Mouse (Mus musculus) MEL (cell line): ENCODE measurements at regions not wholly inside any gene's neighbourhood (a gene's known extent, or its start where the extent isn't known, plus 50 kb on each side); places are given as distances from the start of the nearest gene placed in this dataset.

Experiments
- DNase-seq: peaks from one replicate; pipeline ENCODE4 v3.0.0; 2011; ENCODE audit warnings: low read depth, low spot score
- H3K27ac ChIP-seq: 2 replicates; pipeline ENCODE4 v1.5.1; 2012; ENCODE audit warnings: low read depth, mild to moderate bottlenecking, control low read depth, low read length, moderate library complexity; ENCODE audit not compliant: control insufficient read depth
- H3K27me3 ChIP-seq, 2 experiments: fragments of 150-350 bp in 1 of 2; sonication (generic) in 1 of 2; 2 replicates each; pipeline ENCODE4 v1.6.1; 2012; ENCODE audit warnings: low read length in 2 of 2, mild to moderate bottlenecking in 2 of 2, improper control_type of control experiment in 1 of 2, moderate library complexity in 1 of 2; ENCODE audit not compliant: insufficient read depth in 2 of 2, control insufficient read depth in 1 of 2
- H3K36me3 ChIP-seq, 2 experiments: 2 replicates each; pipeline ENCODE4 v1.6.1; 2012 to 2014; ENCODE audit warnings: low read length in 2 of 2, improper control_type of control experiment in 1 of 2, inconsistent platforms in 1 of 2, mild to moderate bottlenecking in 1 of 2; ENCODE audit not compliant: insufficient read depth in 2 of 2, control insufficient read depth in 1 of 2
- H3K4me1 ChIP-seq, 2 experiments: fragments of 150-350 bp in 1 of 2; sonication (generic) in 1 of 2; 2 replicates each; pipeline ENCODE4 v1.6.1; 2012; ENCODE audit warnings: low read length in 2 of 2, improper control_type of control experiment in 1 of 2, mild to moderate bottlenecking in 1 of 2; ENCODE audit not compliant: insufficient read depth in 2 of 2, control insufficient read depth in 1 of 2
- H3K4me3 ChIP-seq, 2 experiments: fragments of 150-350 bp in 1 of 2; sonication (generic) in 1 of 2; 2 replicates each; pipeline ENCODE4 v1.5.1; 2012; ENCODE audit warnings: low read depth in 2 of 2, low read length in 2 of 2, mild to moderate bottlenecking in 2 of 2, moderate library complexity in 2 of 2, control low read depth in 1 of 2, improper control_type of control experiment in 1 of 2; ENCODE audit not compliant: control insufficient read depth in 1 of 2, insufficient read depth in 1 of 2
- H3K79me2 ChIP-seq: 2 replicates; pipeline ENCODE4 v1.6.1; 2012; ENCODE audit warnings: mild to moderate bottlenecking, low read length, moderate library complexity; ENCODE audit not compliant: control insufficient read depth, poor library complexity, insufficient read depth
- H3K9ac ChIP-seq: 2 replicates; pipeline ENCODE4 v1.6.1; 2012; ENCODE audit warnings: low read depth, mild to moderate bottlenecking, control low read depth, low read length, moderate library complexity; ENCODE audit not compliant: control insufficient read depth, poor library complexity, severe bottlenecking
- H3K9me3 ChIP-seq: fragments of 150-350 bp; sonication (generic); replicated peaks from 2 replicates; pipeline ENCODE4 v1.6.1; 2012; ENCODE audit warnings: mild to moderate bottlenecking, low read length, improper control_type of control experiment, moderate library complexity; ENCODE audit not compliant: insufficient read depth
- CTCF ChIP-seq, 3 experiments: IDR thresholded peaks in 2 of 3; conservative IDR thresholded peaks in 1 of 3; 2 replicates each; pipeline ENCODE4 v1.5.1; 2011 to 2012; ENCODE audit warnings: low read length in 3 of 3, low read depth in 2 of 3, mild to moderate bottlenecking in 2 of 3, improper control_type of control experiment in 1 of 3, inconsistent platforms in 1 of 3, mixed read lengths in 1 of 3, moderate library complexity in 1 of 3; ENCODE audit not compliant: control insufficient read depth in 1 of 3, insufficient read depth in 1 of 3, poor library complexity in 1 of 3, severe bottlenecking in 1 of 3
- ETS1 ChIP-seq: IDR thresholded peaks from 2 replicates; pipeline ENCODE4 v1.6.1; 2012; ENCODE audit warnings: low read depth, mild to moderate bottlenecking, inconsistent platforms, low read length, improper control_type of control experiment, moderate library complexity
- HCFC1 ChIP-seq: IDR thresholded peaks from 2 replicates; pipeline ENCODE4 v1.6.1; 2012; ENCODE audit warnings: low read depth, mild to moderate bottlenecking, inconsistent platforms, low read length, improper control_type of control experiment, moderate library complexity
- KAT2A ChIP-seq: conservative IDR thresholded peaks from 2 replicates; pipeline ENCODE4 v1.6.1; 2012; ENCODE audit warnings: low read depth, low read length, improper control_type of control experiment, inconsistent platforms
- MAX ChIP-seq: IDR thresholded peaks from 2 replicates; pipeline ENCODE4 v1.6.1; 2011; ENCODE audit warnings: low read length, improper control_type of control experiment
- MXI1 ChIP-seq: IDR thresholded peaks from 2 replicates; pipeline ENCODE4 v1.6.1; 2011; ENCODE audit warnings: mild to moderate bottlenecking, low read depth, low read length, improper control_type of control experiment
- MYC ChIP-seq: IDR thresholded peaks from 2 replicates; pipeline ENCODE4 v1.6.1; 2011; ENCODE audit warnings: low read depth, mild to moderate bottlenecking, low read length, improper control_type of control experiment, moderate library complexity
- NRF1 ChIP-seq: IDR thresholded peaks from 2 replicates; pipeline ENCODE4 v1.6.1; 2014; ENCODE audit warnings: low read depth, mild to moderate bottlenecking, inconsistent platforms, low read length, improper control_type of control experiment, moderate library complexity; ENCODE audit not compliant: poor library complexity, insufficient read depth, severe bottlenecking
- RAD21 ChIP-seq: IDR thresholded peaks from 2 replicates; pipeline ENCODE4 v1.6.1; 2011; ENCODE audit warnings: mild to moderate bottlenecking, low read depth, low read length, improper control_type of control experiment
- SIN3A ChIP-seq: IDR thresholded peaks from 2 replicates; pipeline ENCODE4 v1.6.1; 2012; ENCODE audit warnings: low read length, improper control_type of control experiment, inconsistent platforms
- SMC3 ChIP-seq: IDR thresholded peaks from 2 replicates; pipeline ENCODE4 v1.6.1; 2011; ENCODE audit warnings: low read depth, low read length, improper control_type of control experiment
- UBTF ChIP-seq: IDR thresholded peaks from 2 replicates; pipeline ENCODE4 v1.6.1; 2012; ENCODE audit warnings: low read depth, mild to moderate bottlenecking, inconsistent platforms, low read length, improper control_type of control experiment, moderate library complexity, borderline replicate concordance; ENCODE audit not compliant: insufficient read depth
- ZNF384 ChIP-seq: IDR thresholded peaks from 2 replicates; pipeline ENCODE4 v1.6.1; 2012; ENCODE audit warnings: low read depth, mild to moderate bottlenecking, inconsistent platforms, low read length, improper control_type of control experiment

DNA sequence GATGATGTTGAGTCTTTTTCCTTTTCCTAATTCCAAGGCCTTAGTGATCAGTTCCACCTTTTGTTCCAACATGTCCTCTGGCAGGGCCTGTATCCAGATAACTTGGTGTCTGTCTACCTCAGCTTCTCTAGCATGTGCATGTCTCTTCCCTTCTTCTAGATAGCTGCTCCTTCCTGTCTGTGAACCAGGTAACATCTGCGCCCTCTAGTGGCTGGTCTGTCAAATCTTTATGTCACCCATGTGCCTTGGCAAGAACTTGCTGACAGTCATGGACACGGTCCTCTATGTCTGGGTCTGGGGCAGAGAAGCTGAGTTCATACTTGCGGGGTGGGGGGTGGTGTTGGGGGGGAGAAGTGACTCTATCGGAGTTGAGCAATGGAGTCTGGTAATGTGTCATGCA lies 52.2 kb upstream of the Ccdc66 start:
- H3K4me3 ChIP-seq, result no peak overlapping the region
- no peaks in the 10 kb centered on the region for H3K79me2 ChIP-seq
- H3K4me1 ChIP-seq, result peaks cover 0 to 7% of the 10 kb centered on the region in 2 experiments; a peak in 2 of 4 replicates
- H3K36me3 ChIP-seq, result peaks cover 0 to 5% of the 10 kb centered on the region in 2 experiments; a peak in 2 of 4 replicates
- no peaks in the 10 kb centered on the region for H3K27me3 ChIP-seq
- TF ChIP-seq NRF1 (no peak), ZNF384 (no peak), MAX (peak; percentile 67), HCFC1 (0 out of 2 replicates have a peak, but pooled peaks have one; percentile 16), CTCF (IDR thresholded peaks at IDR 0.05 in 2 of 3, conservative IDR thresholded peaks at IDR 0.05 in 1 of 3; ENCODE audit: control insufficient read depth in 1 of 3, insufficient read depth in 1 of 3, low read depth in 2 of 3, low read length in 3 of 3, poor library complexity in 1 of 3, severe bottlenecking in 1 of 3) (peak; percentile 59 to 75 (median 66)), SMC3 (peak; percentile 52), RAD21 (peak; percentile 44), MXI1 (peak; percentile 42; the same call in 1 of the 2 replicates), MYC (peak; percentile 89; the same call in 1 of the 2 replicates)
- TF ChIP-seq, all 39 proteins: peak for 7
- no peak overlapping the region for H3K27ac ChIP-seq
- DNase-seq, result peak; percentile 88
- no peaks in the 10 kb centered on the region for H3K9me3 ChIP-seq
- H3K9ac ChIP-seq, result no peak overlapping the region

DNA sequence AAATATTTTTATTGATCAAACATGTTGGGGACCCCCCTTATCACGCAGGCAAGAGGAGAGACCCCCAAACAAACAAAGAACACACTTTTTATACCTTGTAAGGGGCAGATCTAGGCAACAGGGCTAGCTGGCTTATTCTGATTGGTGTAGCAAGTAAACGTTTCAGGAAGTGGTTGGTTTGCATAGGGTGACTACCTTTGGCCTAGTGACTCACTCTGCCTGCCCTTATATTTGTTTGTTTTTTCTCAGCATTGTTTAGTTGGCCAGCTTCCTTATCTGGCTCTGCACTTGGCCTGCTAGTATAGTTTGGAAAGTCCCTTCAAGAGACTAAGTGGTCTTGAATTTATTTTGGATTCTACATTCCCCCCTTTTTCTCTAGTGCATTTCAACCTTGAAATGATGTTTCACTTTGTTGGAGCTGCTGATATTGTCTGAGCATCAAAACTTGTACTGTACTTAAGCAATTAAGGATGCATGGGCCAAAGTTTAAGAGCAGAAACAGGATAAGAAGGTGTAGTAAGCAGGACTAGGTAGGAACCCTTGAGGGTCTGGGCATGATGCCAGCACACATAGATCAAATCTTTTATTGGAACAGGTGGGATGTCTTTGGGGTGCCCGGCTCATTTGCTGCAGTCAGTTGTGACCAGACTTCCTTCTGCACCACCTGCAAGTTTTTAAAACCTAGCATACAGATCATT lies 50.7 kb upstream of the Ccdc66 start:
- no peak overlapping the region for H3K4me3 ChIP-seq
- peaks cover 0 to 5% of the 10 kb centered on the region in 2 experiments; a peak in 2 of 4 replicates for H3K36me3 ChIP-seq
- TF ChIP-seq UBTF (no peak), CTCF (IDR thresholded peaks at IDR 0.05 in 2 of 3, conservative IDR thresholded peaks at IDR 0.05 in 1 of 3; ENCODE audit: control insufficient read depth in 1 of 3, insufficient read depth in 1 of 3, low read depth in 2 of 3, low read length in 3 of 3, poor library complexity in 1 of 3, severe bottlenecking in 1 of 3) (no peak), SIN3A (no peak), KAT2A (no peak), ETS1 (no peak)
- TF ChIP-seq, all 39 proteins: peak for 0
- no peaks in the 10 kb centered on the region for H3K9me3 ChIP-seq
- peaks cover 0 to 7% of the 10 kb centered on the region in 2 experiments; a peak in 2 of 4 replicates for H3K4me1 ChIP-seq
- no peaks in the 10 kb centered on the region for H3K79me2 ChIP-seq
- no peak overlapping the region for H3K27ac ChIP-seq
- H3K27me3 ChIP-seq, result no peaks in the 10 kb centered on the region; a peak in 1 of 4 replicates
- DNase-seq, result peak; percentile 11
- H3K9ac ChIP-seq, result no peak overlapping the region
